1 mouse cellular context compared by ENCODE assay signal in genomic region chr10:127512307-127512666, GRCm38 (mm10).
TF ChIP-seq lines count a peak whose summit lies in the region.

No protein-coding gene starts in this region.

TF ChIP-seq in CH12.LX, 34 proteins besides CTCF, POLR2A, EP300 and RAD21 (continued from another document):
- TF ChIP-seq PAX5 (IDR thresholded peaks at IDR 0.05; ENCODE audit: low read length) (no peak), IRF4 (IDR thresholded peaks at IDR 0.05; ENCODE audit: low read depth, low read length) (no peak), MXI1 (IDR thresholded peaks at IDR 0.05; ENCODE audit: low read depth, low read length) (peak; percentile 7; the same call in 1 of the 2 replicates), E2F4 (IDR thresholded peaks at IDR 0.05; ENCODE audit: insufficient replicate concordance, low read depth, low read length) (no peak), HCFC1 (IDR thresholded peaks at IDR 0.05; ENCODE audit: low read depth, low read length) (no peak), KAT2A (IDR thresholded peaks at IDR 0.05; ENCODE audit: insufficient replicate concordance, low read length) (0 out of 2 replicates have a peak, but pooled peaks have one; percentile 57), MAZ (IDR thresholded peaks at IDR 0.05; ENCODE audit: low read depth, low read length) (0 out of 2 replicates have a peak, but pooled peaks have one; percentile 4), MAFK (IDR thresholded peaks at IDR 0.05; ENCODE audit: insufficient replicate concordance, low read length) (no peak), UBTF (IDR thresholded peaks at IDR 0.05; ENCODE audit: low read depth, low read length) (no peak), TCF12 (IDR thresholded peaks at IDR 0.05; ENCODE audit: low read depth, low read length) (no peak), RCOR1 (conservative IDR thresholded peaks at IDR 0.05; ENCODE audit: low read depth, low read length) (peak; percentile 62; the same call in 1 of the 2 replicates), ZC3H11A (IDR thresholded peaks at IDR 0.05; ENCODE audit: low read depth, low read length) (no peak), CHD1 (IDR thresholded peaks at IDR 0.05; ENCODE audit: low read depth, low read length) (no peak), BHLHE40 (IDR thresholded peaks at IDR 0.05; ENCODE audit: low read depth, low read length) (no peak)
TF ChIP-seq in CH12.LX: peak in this region for 4.
